Comparison of ENCODE assay signal across 13 mouse cellular contexts in genomic region chr5:49329023-49329422, GRCm38 (mm10).
"Had no signal": no experiment of that assay in that cellular context is flagged by ENCODE, and none has a peak within 500 bp of the region (broad histone marks: within the 10 kb centered on the region; RNA-seq: fewer than 3 reads in every experiment).

No protein-coding gene starts in this region.

- H3K36me3 ChIP-seq: hindbrain, embryonic 13.5 days; limb, embryonic 13.5 days; midbrain, embryonic 13.5 days; neural tube, embryonic 15.5 days had no signal

- H3K9ac ChIP-seq: hindbrain, embryonic 13.5 days; limb, embryonic 13.5 days; midbrain, embryonic 13.5 days; neural tube, embryonic 15.5 days had no signal

- H3K27ac ChIP-seq: hindbrain, embryonic 13.5 days; hindbrain, postnatal 0 days; limb, embryonic 13.5 days; midbrain, embryonic 13.5 days; neural tube, embryonic 15.5 days had no signal

- ATAC-seq: hindbrain, postnatal 0 days; lung, postnatal 0 days; midbrain, embryonic 13.5 days had no signal

- H3K4me2 ChIP-seq: hindbrain, embryonic 13.5 days; limb, embryonic 13.5 days; midbrain, embryonic 13.5 days; neural tube, embryonic 15.5 days had no signal

- DNase-seq: kidney, adult 11 months; left cerebral cortex, postnatal 4 days; lung, adult 2 months; lung, postnatal 36 days; right cerebral cortex, adult 18-20 months; spleen, adult 18-20 months; thymus, postnatal 14 days had no signal

- H3K4me1 ChIP-seq: hindbrain, embryonic 13.5 days; midbrain, embryonic 13.5 days; neural tube, embryonic 15.5 days had no signal

- H3K9me3 ChIP-seq: hindbrain, embryonic 13.5 days; limb, embryonic 13.5 days; midbrain, embryonic 13.5 days; neural tube, embryonic 15.5 days had no signal

- H3K4me3 ChIP-seq: hindbrain, embryonic 13.5 days; limb, embryonic 13.5 days; midbrain, embryonic 13.5 days; neural tube, embryonic 15.5 days had no signal

- H3K27me3 ChIP-seq: hindbrain, embryonic 13.5 days; limb, embryonic 13.5 days; midbrain, embryonic 13.5 days; neural tube, embryonic 15.5 days had no signal
